Mouse (Mus musculus) E14TG2a.4 (cell line): ENCODE results near the gene Sipa1l1.

ENCODE experiments used
- H3K27me3 ChIP-seq: 2 replicates; pipeline ENCODE4 v1.6.1; 2014; ENCODE audit warnings: low read length, control low read depth; ENCODE audit not compliant: insufficient read depth
- H3K36me3 ChIP-seq: 2 replicates; pipeline ENCODE4 v1.6.1; 2014; ENCODE audit warnings: low read length, control low read depth; ENCODE audit not compliant: insufficient read depth
- H3K4me1 ChIP-seq: replicated peaks from 2 replicates; pipeline ENCODE4 v1.6.1; 2014; ENCODE audit warnings: low read depth, low read length, control low read depth
- H3K4me3 ChIP-seq: replicated peaks from 2 replicates; pipeline ENCODE4 v1.5.1; 2014; ENCODE audit warnings: mild to moderate bottlenecking, low read length
- H3K9me3 ChIP-seq: 2 replicates; pipeline ENCODE4 v1.6.1; 2014; ENCODE audit warnings: low read length, control low read depth
- CTCF ChIP-seq: conservative IDR thresholded peaks from 2 replicates; pipeline ENCODE4 v1.5.1; 2014; ENCODE audit warnings: low read length
- NANOG ChIP-seq: IDR thresholded peaks from 2 replicates; pipeline ENCODE4 v1.6.1; 2014; ENCODE audit warnings: borderline replicate concordance, low read length, mixed read lengths
- POU5F1 ChIP-seq: IDR thresholded peaks from 2 replicates; pipeline ENCODE4 v1.6.1; 2014; ENCODE audit warnings: low read length, borderline replicate concordance

The Sipa1l1 gene

GRCm38 (mm10) chr12:82225278-82225677, 56.2 kb downstream of the Sipa1l1 start:
- peaks cover 40% of the 10 kb centered on the region for H3K4me1 ChIP-seq
- H3K36me3 ChIP-seq: no peaks in the 10 kb centered on the region
- no peak overlapping the region for H3K4me3 ChIP-seq
- no peak for TF ChIP-seq POU5F1
- TF ChIP-seq CTCF: no peak
- TF ChIP-seq NANOG: no peak
- no peaks in the 10 kb centered on the region for H3K27me3 ChIP-seq
- H3K9me3 ChIP-seq: no peaks in the 10 kb centered on the region

- Histone ChIP-seq H3K4me3 (no peak overlapping the region), H3K36me3 (no peaks in the 10 kb centered on the region), H3K9me3 (no peaks in the 10 kb centered on the region), H3K4me1 (peaks cover 43% of the 10 kb centered on the region), H3K27me3 (no peaks in the 10 kb centered on the region)
- TF ChIP-seq POU5F1 (no peak), CTCF (no peak), NANOG (no peak)
Measured at GRCm38 (mm10) chr12:82225751-82226228, 56.7 kb downstream of the Sipa1l1 start.

GRCm38 (mm10) chr12:82226311-82227066, 57.4 kb downstream of the Sipa1l1 start:
- no peaks in the 10 kb centered on the region for H3K36me3 ChIP-seq
- H3K4me1 ChIP-seq: peaks cover 48% of the 10 kb centered on the region
- no peaks in the 10 kb centered on the region for H3K27me3 ChIP-seq
- TF ChIP-seq POU5F1: no peak
- no peak overlapping the region for H3K4me3 ChIP-seq
- H3K9me3 ChIP-seq: no peaks in the 10 kb centered on the region

- TF ChIP-seq NANOG (no peak), CTCF (no peak), POU5F1 (no peak)
- Histone ChIP-seq H3K4me3 (no peak overlapping the region), H3K4me1 (peaks cover 40% of the 10 kb centered on the region), H3K9me3 (no peaks in the 10 kb centered on the region), H3K36me3 (peaks cover 7% of the 10 kb centered on the region; the same call in 1 of the 2 replicates), H3K27me3 (no peaks in the 10 kb centered on the region)
Measured at GRCm38 (mm10) chr12:82230127-82230526, 61.0 kb downstream of the Sipa1l1 start.

- Histone ChIP-seq H3K27me3 (no peaks in the 10 kb centered on the region), H3K9me3 (no peaks in the 10 kb centered on the region), H3K4me3 (no peak overlapping the region), H3K36me3 (peaks cover 11% of the 10 kb centered on the region; the same call in 1 of the 2 replicates), H3K4me1 (peaks cover 30% of the 10 kb centered on the region)
- TF ChIP-seq CTCF (no peak), NANOG (no peak), POU5F1 (no peak)
Measured at GRCm38 (mm10) chr12:82231191-82231590, 62.1 kb downstream of the Sipa1l1 start.

GRCm38 (mm10) chr12:82233177-82233576, 64.1 kb downstream of the Sipa1l1 start:
- no peak for TF ChIP-seq POU5F1
- TF ChIP-seq NANOG: no peak
- no peak for TF ChIP-seq CTCF
- Histone ChIP-seq H3K4me1 (peaks cover 17% of the 10 kb centered on the region; the same call in 1 of the 2 replicates), H3K4me3 (no peak overlapping the region)

GRCm38 (mm10) chr12:82234463-82235223, 65.5 kb downstream of the Sipa1l1 start:
- H3K4me1 ChIP-seq: peaks cover 17% of the 10 kb centered on the region; the same call in 1 of the 2 replicates
- H3K27me3 ChIP-seq: no peaks in the 10 kb centered on the region
- TF ChIP-seq NANOG: no peak
- no peak for TF ChIP-seq CTCF
- TF ChIP-seq POU5F1: no peak
- no peak overlapping the region for H3K4me3 ChIP-seq
- peaks cover 26% of the 10 kb centered on the region for H3K36me3 ChIP-seq
- H3K9me3 ChIP-seq: no peaks in the 10 kb centered on the region

More at GRCm38 (mm10) chr12:82233177-82233576, 64.1 kb downstream of the Sipa1l1 start:
- Histone ChIP-seq H3K36me3 (peaks cover 21% of the 10 kb centered on the region), H3K27me3 (no peaks in the 10 kb centered on the region), H3K9me3 (no peaks in the 10 kb centered on the region)

- peaks cover 26% of the 10 kb centered on the region for H3K36me3 ChIP-seq
- no peaks in the 10 kb centered on the region for H3K9me3 ChIP-seq
- H3K4me3 ChIP-seq: no peak overlapping the region
- TF ChIP-seq NANOG (no peak), CTCF (no peak), POU5F1 (no peak)
- H3K27me3 ChIP-seq: no peaks in the 10 kb centered on the region
- no peaks in the 10 kb centered on the region for H3K4me1 ChIP-seq
Measured at GRCm38 (mm10) chr12:82237095-82237494, 68.0 kb downstream of the Sipa1l1 start.
